Mouse (Mus musculus): ENCODE measurements at regions not wholly inside any gene's neighbourhood (a gene's known extent, or its start where the extent isn't known, plus 50 kb on each side); places are given as distances from the start of the nearest gene placed in this dataset.
"Not testable (repeated sequence)": the region's sequence is repeated elsewhere in the genome, so short reads cannot be mapped to it uniquely, and the experiment has no call there.

- DNase-seq (ENCODE audit: extremely low read depth, insufficient read length, low spot score): no peak
Observed at GRCm38 (mm10) chr5:16937840-16938239, 146.2 kb downstream of the Gm28710 start.

DNA sequence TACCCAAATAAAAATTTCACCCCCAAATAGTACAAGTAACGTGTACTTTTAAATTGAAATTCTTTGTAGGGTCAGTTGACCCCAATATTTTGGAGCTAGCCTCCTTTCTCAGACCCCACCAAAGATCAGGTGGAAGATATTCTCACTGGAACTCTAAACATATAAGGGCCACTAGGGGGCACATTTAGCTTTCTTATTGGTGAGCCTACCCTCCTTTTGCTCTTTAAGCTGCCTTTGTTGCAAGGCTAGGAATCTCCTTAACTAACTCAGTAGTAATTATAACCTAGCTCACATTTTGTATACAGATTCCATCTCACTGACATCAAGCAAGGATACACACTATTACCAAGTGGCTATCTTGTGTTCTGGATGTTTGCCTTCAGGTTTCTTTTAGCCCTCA lies 155.8 kb downstream of the Gm28710 start:
- DNase-seq (ENCODE audit: extremely low read depth, insufficient read length, low spot score): no peak

DNA sequence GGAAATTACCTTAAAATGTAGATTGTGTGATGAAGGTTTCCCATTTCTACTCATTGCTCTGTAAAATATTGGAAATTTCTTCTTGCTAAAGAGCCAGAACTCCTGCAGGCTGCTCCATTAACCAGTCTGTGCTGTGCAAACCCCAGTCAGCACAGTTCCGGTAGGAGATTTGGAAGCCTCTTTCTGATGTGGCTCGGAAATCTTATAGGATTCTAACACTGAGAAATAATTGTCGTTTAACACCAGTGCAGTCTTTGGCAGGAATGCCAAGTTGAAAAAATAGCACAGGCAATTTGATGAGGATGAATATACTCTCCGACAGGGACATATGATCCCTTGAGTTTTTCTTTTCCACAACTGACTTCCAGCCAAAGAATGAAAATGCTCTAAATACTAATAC lies 176.1 kb downstream of the Gm28710 start:
- DNase-seq (ENCODE audit: extremely low read depth, insufficient read length, low spot score): no peak

DNA sequence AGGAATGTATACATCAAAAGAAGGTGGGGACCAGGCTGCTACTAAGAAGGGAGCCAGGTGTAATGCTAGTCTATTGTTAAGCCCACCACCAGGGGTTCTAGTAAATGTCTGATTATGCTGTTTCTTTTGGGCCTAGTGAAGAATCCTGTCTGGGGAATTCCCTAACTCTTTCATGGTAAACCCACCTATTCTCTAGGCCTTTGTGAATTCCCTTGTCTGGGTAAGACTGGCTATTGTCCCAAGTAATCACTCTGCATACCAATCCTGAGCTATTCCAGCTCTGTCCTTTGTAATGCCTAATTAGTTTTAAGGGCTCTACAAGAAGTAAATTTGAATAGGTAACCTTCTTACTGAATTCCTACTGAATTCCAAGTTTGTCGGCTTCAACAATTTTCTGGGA lies 177.2 kb downstream of the Gm28710 start:
- not testable (repeated sequence) for DNase-seq (ENCODE audit: extremely low read depth, insufficient read length, low spot score)

- no peak for DNase-seq (ENCODE audit: extremely low read depth, insufficient read length, low spot score)
Observed at GRCm38 (mm10) chr5:16973206-16973896, 181.7 kb downstream of the Gm28710 start.

DNA sequence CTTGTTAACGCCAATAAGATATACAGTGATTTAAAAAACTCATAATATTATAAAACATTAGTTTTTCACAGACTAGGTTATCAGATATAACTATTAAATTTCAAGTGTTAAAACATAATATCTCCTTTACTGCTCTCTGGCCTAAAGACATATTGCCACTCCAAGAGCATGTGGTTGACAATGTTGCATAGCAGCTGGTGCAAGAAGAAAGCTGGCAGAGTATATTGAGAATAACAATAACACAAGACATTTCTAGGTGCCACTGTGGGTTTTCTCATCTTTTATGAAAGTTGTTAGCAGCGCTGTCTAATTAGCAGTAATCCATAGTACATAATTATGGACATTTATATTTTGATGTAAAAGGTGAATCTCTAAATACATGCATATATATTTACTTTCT lies 184.4 kb downstream of the Gm28710 start:
- no peak for DNase-seq (ENCODE audit: extremely low read depth, insufficient read length, low spot score)

- no peak for DNase-seq (ENCODE audit: extremely low read depth, insufficient read length, low spot score)
Observed at GRCm38 (mm10) chr5:16984877-16985276, 193.3 kb downstream of the Gm28710 start.

GRCm38 (mm10) chr5:16991518-16991917 lies 199.9 kb downstream of the Gm28710 start:
- no peak for DNase-seq (ENCODE audit: extremely low read depth, insufficient read length, low spot score)

GRCm38 (mm10) chr5:16999183-16999582 lies 207.6 kb downstream of the Gm28710 start:
- no peak for DNase-seq (ENCODE audit: extremely low read depth, insufficient read length, low spot score)

GRCm38 (mm10) chr5:17006807-17007522 lies 215.4 kb downstream of the Gm28710 start:
- DNase-seq (ENCODE audit: extremely low read depth, insufficient read length, low spot score): no peak

- no peak for DNase-seq (ENCODE audit: extremely low read depth, insufficient read length, low spot score)
Observed at GRCm38 (mm10) chr5:17021636-17022035, 230.0 kb downstream of the Gm28710 start.

- no peak for DNase-seq (ENCODE audit: extremely low read depth, insufficient read length, low spot score)
Observed at GRCm38 (mm10) chr5:17053935-17054334, 262.3 kb downstream of the Gm28710 start.

DNA sequence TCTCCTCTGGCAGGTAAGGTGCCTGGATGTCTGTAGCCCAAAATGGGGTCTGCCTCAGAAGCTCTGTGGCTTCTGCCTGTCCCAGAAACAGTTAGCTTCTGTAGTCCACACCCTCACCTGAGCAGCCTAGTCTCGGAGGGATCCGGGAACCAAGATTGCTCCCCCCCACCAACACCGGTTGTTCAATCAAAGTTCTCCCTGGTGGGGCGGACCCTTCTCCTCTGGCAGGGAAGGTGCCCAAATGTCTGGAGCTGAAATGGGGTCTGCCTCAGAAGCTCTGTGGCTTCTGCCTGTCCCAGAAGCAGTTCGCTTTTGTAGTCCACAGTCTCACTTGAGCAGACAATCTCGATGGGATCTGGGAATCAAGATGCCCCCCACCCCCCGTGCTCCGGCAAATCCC lies 273.0 kb downstream of the Gm28710 start:
- no peak for DNase-seq (ENCODE audit: extremely low read depth, insufficient read length, low spot score)

DNA sequence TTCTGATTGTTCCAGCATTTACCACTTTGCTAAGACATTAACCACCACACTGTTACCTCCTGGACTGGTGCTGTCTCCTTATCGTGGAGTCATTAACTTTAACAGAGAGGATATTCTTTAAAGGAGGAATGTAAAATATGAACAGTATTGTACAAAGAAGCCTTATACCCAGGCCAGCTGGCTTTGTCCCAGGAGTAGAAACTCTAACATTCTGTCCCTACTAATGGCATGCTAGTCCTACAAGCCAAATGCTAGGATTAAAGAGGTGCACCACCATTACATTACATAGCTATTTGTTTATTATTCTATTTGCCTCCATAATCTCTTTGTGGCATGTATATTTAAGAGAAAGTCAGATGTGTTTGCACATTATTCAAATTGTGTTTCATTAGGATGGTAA lies 288.8 kb downstream of the Gm28710 start:
- no peak for DNase-seq (ENCODE audit: extremely low read depth, insufficient read length, low spot score)

- no peak for DNase-seq (ENCODE audit: extremely low read depth, insufficient read length, low spot score)
Observed at GRCm38 (mm10) chr5:17111556-17111955, 261.4 kb upstream of the Speer4f2 start.

DNA sequence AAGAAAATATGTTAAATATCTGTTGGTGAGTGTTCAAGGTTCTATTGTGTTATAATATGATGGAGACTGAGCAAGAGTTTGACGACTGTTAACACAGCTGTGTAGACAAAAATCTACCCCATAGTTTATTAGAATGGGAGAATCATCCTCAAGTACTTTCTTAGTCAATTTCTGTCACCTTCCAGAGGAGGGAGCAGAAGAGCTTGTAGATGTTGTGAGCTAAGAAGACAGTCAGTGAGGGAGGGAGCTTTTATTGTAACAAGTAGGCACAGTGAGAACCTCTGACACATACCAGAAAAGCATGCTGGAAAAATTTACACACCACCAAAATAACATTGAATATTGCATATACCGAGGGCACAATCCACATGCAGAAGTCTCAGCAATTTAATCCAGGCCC lies 261.0 kb upstream of the Speer4f2 start:
- no peak for DNase-seq (ENCODE audit: extremely low read depth, insufficient read length, low spot score)

DNA sequence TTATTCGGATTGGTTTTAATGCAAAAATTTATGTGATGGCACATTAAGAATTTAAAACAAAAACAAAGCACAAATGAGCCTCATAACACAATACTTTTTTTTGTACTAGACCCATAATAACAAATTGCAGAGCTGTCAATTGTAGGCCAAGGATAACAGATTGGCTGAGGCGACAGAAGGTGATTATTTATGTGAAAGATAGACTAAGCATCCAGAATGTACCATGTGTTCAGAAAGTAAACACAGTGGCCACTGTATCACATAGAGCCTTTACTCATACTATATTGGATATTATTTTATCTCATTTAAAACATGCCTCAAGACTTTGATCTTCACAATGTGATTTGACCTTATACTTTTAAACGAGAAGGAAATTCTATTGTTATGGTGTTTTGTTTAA lies 257.9 kb upstream of the Speer4f2 start:
- DNase-seq (ENCODE audit: extremely low read depth, insufficient read length, low spot score): no peak

DNA sequence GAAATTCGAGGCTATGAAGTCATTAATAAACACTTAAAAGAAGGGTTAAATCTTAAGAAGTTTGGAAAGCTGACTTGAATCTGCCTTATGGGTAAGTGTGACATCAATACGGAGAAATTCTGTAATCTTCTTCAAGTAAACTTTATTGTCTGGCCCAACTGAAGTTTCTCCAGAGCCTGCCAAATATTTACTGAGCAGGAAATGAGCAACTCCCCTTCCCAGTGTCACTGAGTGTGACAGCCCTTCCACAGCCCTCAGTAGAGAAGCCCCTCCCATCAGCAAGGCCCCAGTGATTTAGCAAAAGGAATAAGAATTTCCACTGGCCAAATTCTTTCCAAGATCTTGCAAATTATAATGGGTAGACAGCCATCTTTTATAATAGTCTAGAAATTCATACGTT lies 256.9 kb upstream of the Speer4f2 start:
- DNase-seq (ENCODE audit: extremely low read depth, insufficient read length, low spot score): no peak

- DNase-seq (ENCODE audit: extremely low read depth, insufficient read length, low spot score): no peak
Observed at GRCm38 (mm10) chr5:17125240-17125639, 247.7 kb upstream of the Speer4f2 start.

DNA sequence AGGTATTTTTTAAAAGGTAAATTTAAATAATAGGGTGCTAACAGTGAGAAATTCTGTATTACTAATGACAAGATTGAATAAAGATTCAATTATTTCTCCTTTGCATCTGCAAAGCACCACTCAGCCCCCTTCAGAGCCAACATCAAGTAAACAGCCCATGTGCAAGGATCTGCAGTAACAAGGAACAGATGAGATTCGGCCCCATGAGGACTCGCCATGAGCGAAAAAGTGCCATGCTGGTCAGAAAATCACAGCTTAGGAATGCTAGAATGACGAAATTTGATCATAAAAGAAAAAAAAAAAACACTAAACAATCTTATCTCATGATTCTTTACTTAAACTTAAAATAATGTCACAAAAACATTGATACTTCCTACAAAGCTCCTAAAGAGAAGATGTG lies 245.5 kb upstream of the Speer4f2 start:
- no peak for DNase-seq (ENCODE audit: extremely low read depth, insufficient read length, low spot score)

- no peak for DNase-seq (ENCODE audit: extremely low read depth, insufficient read length, low spot score)
Observed at GRCm38 (mm10) chr5:17135489-17135888, 237.5 kb upstream of the Speer4f2 start.

GRCm38 (mm10) chr5:17141555-17141954 lies 231.4 kb upstream of the Speer4f2 start:
- DNase-seq (ENCODE audit: extremely low read depth, insufficient read length, low spot score): no peak
